Mouse (Mus musculus): ENCODE data around the gene Bmt2.

The Bmt2 gene

DNA sequence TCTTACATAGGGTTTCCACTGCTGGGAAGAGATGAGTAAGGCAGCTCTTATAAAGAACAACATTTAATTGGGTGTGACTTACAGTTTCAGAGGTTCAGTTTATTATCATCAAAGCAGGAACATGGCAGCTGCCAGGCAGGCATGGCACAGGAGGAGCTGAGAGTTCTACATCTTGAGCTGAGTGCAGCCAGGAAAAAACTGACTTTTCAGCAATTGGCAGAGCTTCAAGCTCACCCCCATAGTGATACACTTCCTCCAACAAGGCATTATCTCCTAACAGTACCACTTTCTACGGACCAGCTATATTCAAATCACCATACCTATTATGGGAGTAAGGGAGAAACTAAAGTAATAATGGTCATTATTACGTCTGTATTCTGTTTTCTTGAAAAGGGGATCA is 58.1 kb downstream of the Bmt2 start:
- in situ Hi-C loops (cut with MboI, MseI): loop anchor here (5.0 kb wide), 1 partner anchor 253 kb away; the partner anchor contains the start of gene 2610001J05Rik

GRCm38 (mm10) chr6:13617110-13617509 is 60.7 kb downstream of the Bmt2 start:
- in situ Hi-C loops (cut with MboI, MseI): loop anchor here (5.0 kb wide), 1 partner anchor 255 kb away; the partner anchor contains the start of gene 2610001J05Rik

DNA sequence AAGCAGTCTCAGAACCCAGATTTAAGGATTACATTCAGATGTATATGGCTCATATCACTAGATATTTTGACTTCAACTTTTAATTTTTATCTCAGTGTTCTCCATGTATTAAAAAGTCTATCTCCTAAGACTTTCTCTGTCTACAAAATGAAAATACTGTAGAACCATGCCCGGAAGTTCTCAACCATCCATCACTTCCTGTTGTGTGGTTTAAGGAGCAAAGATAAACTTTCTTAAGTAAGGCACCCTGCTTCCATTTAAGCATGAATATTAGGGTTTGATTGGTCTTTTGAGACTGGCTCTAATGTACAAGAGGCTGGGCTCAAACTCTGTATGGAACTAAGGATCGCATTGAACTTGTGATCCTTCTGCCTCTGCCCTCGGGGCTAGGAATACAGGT is 63.2 kb downstream of the Bmt2 start:
- in situ Hi-C loops (cut with MboI, MseI): no loop called here

- in situ Hi-C loops (cut with MboI, MseI): no loop called here
Measured at GRCm38 (mm10) chr6:13613671-13614070, 64.1 kb downstream of the Bmt2 start.

DNA sequence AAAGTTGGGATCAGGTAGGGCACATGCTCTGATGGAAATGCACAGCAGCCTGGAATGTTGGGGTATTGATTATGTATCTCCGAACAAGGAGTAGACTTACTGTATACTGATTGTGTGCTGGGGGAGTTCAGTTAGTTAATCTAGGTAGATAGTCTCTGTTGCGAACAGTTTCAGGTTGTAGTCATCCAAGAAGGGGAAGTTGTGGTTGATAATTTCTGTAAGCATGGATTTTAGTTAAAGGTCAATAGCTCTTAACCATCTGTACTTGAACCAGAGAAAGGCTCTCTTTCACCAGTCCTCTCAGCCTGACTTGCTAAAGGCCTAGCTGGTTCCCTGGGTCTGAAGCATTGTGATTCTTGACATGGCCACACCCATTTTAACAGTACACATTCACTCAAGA is 66.9 kb downstream of the Bmt2 start:
- in situ Hi-C loops (cut with MboI, MseI): no loop called here

GRCm38 (mm10) chr6:13609353-13610140 is 68.2 kb downstream of the Bmt2 start:
- in situ Hi-C loops (cut with MboI, MseI): loop anchor here (5.0 to 10.0 kb wide), 2 partner anchors 68 to 535 kb away; partner anchors contain the start of gene Bmt2

DNA sequence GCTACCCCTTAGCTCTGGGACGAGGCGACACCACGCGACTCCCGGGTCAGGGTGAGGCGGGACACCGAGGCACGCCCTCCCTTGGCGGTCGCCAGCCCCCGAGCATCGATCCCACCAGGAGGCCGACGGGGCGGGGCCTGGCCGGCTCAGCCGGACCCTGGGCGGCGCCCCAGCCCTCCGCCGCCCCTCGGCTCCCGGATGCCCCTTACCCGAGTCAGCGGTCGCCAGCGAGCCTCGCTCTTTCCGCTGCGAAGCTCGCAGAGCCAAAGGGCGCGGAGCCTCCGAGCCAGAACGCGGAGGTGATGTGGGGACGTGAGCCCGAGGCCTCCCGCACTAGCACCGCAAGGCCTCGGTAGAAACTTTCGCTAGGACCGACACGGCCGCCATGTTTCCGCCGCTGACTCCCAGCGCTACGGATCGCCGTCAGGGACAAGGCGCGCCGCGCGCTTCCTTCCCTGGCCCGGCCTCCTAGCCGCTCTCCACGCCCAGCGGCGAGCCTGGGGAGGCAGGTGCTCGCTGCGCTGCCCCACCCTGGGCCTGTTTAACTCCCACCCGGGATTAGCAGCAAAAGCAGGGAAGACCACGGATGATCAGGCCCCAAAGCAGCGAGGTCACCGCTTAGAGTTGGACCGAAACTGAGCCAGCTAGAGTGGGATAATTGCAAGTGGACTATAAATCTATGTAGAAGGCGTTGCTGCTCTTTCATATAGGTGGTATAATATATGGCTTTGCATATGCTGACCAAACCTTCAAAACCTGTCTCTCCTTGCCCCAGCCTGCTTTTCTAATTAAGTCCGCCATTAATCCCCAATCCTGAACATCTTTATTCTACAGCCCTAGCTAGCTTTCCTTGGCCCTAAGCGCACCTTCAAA is 69.9 kb downstream of the Bmt2 start, which contains the start of gene Tmem168:
Tmem168 (minus strand) TSS at position 480 of the 873 bp plus-strand sequence.
- in situ Hi-C loops (cut with MboI, MseI): loop anchor here (5.0 to 10.0 kb wide), 2 partner anchors 69 to 533 kb away; partner anchors contain the start of gene Bmt2

- in situ Hi-C loops (cut with MboI, MseI): loop anchor here (5.0 to 10.0 kb wide), 2 partner anchors 70 to 532 kb away; partner anchors contain the start of gene Bmt2
Measured at GRCm38 (mm10) chr6:13606921-13607620, 70.7 kb downstream of the Bmt2 start.

GRCm38 (mm10) chr6:13606394-13606793 is 71.4 kb downstream of the Bmt2 start:
- in situ Hi-C loops (cut with MboI, MseI): loop anchor here (5.0 to 10.0 kb wide), 2 partner anchors 71 to 532 kb away; partner anchors contain the start of gene Bmt2

DNA sequence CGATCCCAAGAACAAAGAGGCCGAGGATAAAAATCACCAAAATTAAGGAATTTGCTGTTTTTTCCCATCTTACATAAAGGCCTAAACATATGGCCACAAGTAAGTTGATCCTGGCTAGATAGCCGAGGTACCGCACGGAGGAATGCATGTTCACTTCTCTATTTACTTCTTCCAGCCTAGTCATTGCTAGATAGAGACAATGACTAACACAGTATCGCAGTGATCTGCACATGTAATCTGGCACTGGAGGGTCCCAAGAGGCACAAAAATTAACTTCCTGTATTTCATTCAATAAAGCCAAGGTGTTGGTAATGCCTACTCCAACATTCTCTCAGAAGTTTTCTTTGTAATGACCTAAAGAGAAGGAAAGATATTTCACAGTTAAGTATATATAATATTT is 74.6 kb downstream of the Bmt2 start:
- in situ Hi-C loops (cut with MboI, MseI): loop anchor here (10.0 kb wide), 1 partner anchor 528 kb away; no protein-coding TSS in a partner anchor

DNA sequence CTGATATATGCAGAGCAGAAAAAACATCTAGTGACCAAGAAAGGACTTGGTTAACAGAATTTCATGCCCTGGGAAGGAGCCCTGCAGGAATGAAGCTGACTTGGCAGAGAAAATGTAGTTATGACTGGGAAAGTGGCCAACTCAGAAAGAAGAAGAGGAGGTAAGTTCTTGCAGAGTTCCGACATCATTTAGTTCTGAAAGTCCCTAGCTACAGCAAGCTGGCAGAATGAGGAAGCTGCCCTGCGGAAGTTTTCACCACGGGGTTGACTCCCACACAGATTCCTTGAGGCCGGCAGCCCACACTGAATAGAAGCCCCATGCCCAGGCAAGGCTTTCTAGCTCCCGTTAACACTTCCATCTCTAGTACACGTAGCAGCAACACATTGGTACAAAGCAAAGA is 76.2 kb downstream of the Bmt2 start:
- in situ Hi-C loops (cut with MboI, MseI): loop anchor here (10.0 kb wide), 1 partner anchor 527 kb away; no protein-coding TSS in a partner anchor

GRCm38 (mm10) chr6:13598239-13598923 is 79.4 kb downstream of the Bmt2 start:
- in situ Hi-C loops (cut with MboI, MseI): no loop called here

DNA sequence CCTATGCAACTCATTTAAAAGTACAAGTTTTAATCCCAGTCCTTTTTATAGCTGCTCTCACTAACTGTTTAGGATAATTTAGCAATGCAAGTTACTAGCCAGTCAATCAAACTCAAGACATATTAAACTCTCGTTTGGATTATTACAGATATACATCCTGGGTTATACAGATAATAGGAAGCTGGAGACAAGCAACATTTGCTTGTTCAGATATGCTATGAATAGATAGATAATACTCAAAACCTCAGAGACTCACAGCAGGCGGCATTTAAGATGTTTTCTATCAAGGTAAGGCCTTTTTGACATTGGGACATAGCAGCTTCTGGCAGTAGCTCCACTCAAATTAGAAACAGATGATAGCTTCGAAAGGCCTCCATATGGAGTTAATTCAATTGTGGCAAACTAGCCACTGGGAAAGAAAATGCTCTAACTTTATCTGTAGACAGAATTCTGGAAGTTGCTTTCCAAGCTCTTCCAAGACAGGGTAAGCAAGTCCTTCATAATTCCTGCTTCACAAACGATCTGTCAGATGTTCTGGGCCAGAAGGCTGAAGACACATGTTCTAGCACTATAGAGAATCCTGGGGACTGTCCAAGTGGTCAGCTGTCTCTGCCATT is 84.9 kb downstream of the Bmt2 start:
- in situ Hi-C loops (cut with MboI, MseI): no loop called here

DNA sequence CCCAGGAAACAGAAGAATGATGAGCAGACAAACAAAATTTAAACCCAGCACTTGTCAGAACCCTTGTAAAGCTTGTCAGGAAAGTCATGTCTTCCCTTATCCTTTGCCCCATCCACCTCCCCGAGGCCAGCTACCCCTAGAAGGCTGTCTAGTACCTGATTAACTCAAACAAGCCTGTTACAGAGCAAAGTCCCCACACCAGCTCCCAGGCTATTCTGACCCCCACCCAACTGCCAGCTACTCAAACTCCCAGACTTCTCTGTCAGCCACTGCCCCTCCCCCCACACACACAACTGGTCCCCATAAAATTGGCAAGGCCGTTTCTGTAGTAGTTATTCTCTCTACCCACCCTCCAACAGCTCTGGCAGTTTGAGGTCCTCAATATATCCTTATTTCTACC is 91.2 kb downstream of the Bmt2 start:
- in situ Hi-C loops (cut with MboI, MseI): no loop called here

DNA sequence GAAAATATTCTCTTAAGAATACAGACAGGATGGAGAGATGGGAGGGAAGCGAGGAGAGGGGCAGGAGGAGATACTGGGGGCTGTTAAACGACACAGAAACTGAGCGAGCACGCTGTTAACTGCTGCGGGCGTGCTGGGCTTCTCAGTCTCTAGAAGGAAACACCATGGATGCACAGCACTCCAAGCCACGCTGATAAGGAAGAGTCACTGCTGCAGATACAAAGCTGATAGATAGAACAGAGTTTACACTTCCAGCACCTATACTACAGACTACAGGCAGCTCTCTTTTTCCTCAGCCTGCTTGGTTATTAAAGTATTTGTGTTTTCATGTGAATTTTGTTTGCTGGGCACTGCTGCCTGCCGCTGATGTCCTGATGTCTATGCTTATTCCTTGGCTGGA is 91.6 kb downstream of the Bmt2 start:
- in situ Hi-C loops (cut with MboI, MseI): no loop called here

- in situ Hi-C loops (cut with MboI, MseI): no loop called here
Measured at GRCm38 (mm10) chr6:13584788-13585187, 93.0 kb downstream of the Bmt2 start.

GRCm38 (mm10) chr6:13582075-13582474 is 95.7 kb downstream of the Bmt2 start:
- in situ Hi-C loops (cut with MboI, MseI): no loop called here

Data from regulatory T cell (primary cell).